Mouse (Mus musculus): Measurements from ENCODE around the gene Apoc4. TPM values are rescaled to one million over a fixed set of nuclear protein-coding genes. Genes with fewer than 3 reads are reported as not detected.

The Apoc4 gene
- polyA plus RNA-seq, 1 experiment from 2014 or later: not detected

DNA sequence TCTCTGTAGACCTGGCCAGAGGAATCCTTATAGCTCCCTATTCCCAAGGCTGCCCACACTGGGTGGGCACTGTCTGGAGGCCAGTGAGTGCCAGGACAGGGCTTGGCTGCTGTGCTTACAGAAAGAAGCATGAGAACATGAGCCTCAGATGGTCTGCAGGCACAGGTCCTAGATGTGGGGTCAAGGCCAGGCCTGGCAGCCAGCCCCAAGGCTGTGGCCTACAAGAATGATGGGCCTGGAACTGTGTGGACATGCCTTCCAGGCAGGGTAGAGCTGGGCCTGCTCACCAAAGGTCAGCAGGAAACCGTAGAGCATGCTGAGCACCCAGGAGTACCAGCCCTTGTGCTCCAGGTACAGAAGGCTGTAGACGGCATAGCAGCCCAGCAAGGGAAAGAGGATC, 46.7 kb downstream of the Apoc4 start:
- H3K4me3 ChIP-seq (ENCODE audit: low read depth, low read length): no peak overlapping the region
- H3K36me3 ChIP-seq (ENCODE audit: control insufficient read depth, insufficient read depth, low read length): peaks cover 35% of the 10 kb centered on the region
- WGBS: 91% methylated on average over 2 of the region's 2 CpGs
- no peak overlapping the region for H3K27ac ChIP-seq (replicated peaks; ENCODE audit: low read depth, low read length)
- no peak overlapping the region for H3K4me2 ChIP-seq (ENCODE audit: low read depth, severe bottlenecking)
- no peak overlapping the region for H3K9ac ChIP-seq (ENCODE audit: low read length)
- DNase-seq (ENCODE audit: low spot score) (no peak), ATAC-seq (ENCODE audit: insufficient number of reproducible peaks, low FRiP score, low TSS enrichment, low read depth) (no peak)
- no peaks in the 10 kb centered on the region for H3K27me3 ChIP-seq (ENCODE audit: control insufficient read depth, insufficient read depth, low read length)
- 0 out of 2 replicates have a peak, but pooled peaks cover 2% of the 10 kb centered on the region for H3K4me1 ChIP-seq (ENCODE audit: control insufficient read depth, insufficient read depth, low read length)
- no peaks in the 10 kb centered on the region for H3K9me3 ChIP-seq (ENCODE audit: control insufficient read depth, low read length)

DNA sequence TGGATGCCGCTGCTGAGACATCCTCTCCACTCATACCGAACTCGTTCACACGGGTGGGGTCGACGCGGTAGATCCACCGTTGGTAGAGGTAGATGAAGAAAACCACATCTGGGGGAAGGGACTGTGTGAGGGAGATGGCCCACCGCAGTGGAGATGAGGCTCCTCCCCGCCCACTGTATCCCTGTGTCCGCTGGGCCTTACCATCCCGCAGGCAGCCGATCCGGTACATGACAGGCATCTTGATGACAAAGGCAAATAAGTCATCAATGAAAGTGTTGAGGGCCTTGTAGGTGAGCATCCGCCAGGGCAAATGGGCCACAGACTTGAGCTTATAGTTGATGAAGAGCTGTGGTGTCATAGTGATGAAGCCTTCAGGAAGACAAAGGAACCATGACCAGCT, 47.4 kb downstream of the Apoc4 start:
- Histone ChIP-seq H3K27me3 (ENCODE audit: control insufficient read depth, insufficient read depth, low read length) (no peaks in the 10 kb centered on the region), H3K27ac (replicated peaks; ENCODE audit: low read depth, low read length) (no peak overlapping the region), H3K4me2 (ENCODE audit: low read depth, severe bottlenecking) (no peak overlapping the region), H3K4me1 (ENCODE audit: control insufficient read depth, insufficient read depth, low read length) (0 out of 2 replicates have a peak, but pooled peaks cover 2% of the 10 kb centered on the region), H3K36me3 (ENCODE audit: control insufficient read depth, insufficient read depth, low read length) (peaks cover 35% of the 10 kb centered on the region), H3K4me3 (ENCODE audit: low read depth, low read length) (no peak overlapping the region), H3K9ac (ENCODE audit: low read length) (no peak overlapping the region), H3K9me3 (ENCODE audit: control insufficient read depth, low read length) (no peaks in the 10 kb centered on the region)
- 90% methylated on average over 15 of the region's 15 CpGs for WGBS
- ATAC-seq (ENCODE audit: insufficient number of reproducible peaks, low FRiP score, low TSS enrichment, low read depth): no peak
- no peak for DNase-seq (ENCODE audit: low spot score)

DNA sequence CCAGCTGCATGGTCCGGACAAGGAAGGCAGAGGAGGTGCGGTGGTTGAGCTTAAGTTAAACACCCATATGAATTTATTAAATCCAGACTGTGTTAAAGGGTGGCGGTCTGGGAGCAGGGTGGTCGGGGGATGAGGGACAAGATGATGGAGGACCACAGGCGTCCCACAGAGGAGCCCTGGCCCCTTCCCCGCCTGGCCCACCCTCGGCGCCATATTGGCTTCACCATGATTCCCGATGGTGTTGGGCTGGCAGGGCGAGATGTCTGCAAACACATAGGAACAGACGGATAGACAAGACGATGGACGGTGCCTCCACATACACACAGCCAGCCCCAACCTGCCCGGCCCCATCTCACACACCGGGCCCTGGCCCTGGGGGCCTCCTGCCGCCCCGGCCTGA, 48.1 kb downstream of the Apoc4 start:
- H3K9ac ChIP-seq (ENCODE audit: low read length): no peak overlapping the region
- H3K4me3 ChIP-seq (ENCODE audit: low read depth, low read length): no peak overlapping the region
- 96% methylated on average over 17 of the region's 17 CpGs for WGBS
- H3K27me3 ChIP-seq (ENCODE audit: control insufficient read depth, insufficient read depth, low read length): no peaks in the 10 kb centered on the region
- 0 out of 2 replicates have a peak, but pooled peaks cover 2% of the 10 kb centered on the region for H3K4me1 ChIP-seq (ENCODE audit: control insufficient read depth, insufficient read depth, low read length)
- DNase-seq (ENCODE audit: low spot score) (no peak), ATAC-seq (ENCODE audit: insufficient number of reproducible peaks, low FRiP score, low TSS enrichment, low read depth) (no peak)
- peaks cover 29% of the 10 kb centered on the region for H3K36me3 ChIP-seq (ENCODE audit: control insufficient read depth, insufficient read depth, low read length)
- no peak overlapping the region for H3K27ac ChIP-seq (replicated peaks; ENCODE audit: low read depth, low read length)
- H3K4me2 ChIP-seq (ENCODE audit: low read depth, severe bottlenecking): no peak overlapping the region
- H3K9me3 ChIP-seq (ENCODE audit: control insufficient read depth, low read length): no peaks in the 10 kb centered on the region

DNA sequence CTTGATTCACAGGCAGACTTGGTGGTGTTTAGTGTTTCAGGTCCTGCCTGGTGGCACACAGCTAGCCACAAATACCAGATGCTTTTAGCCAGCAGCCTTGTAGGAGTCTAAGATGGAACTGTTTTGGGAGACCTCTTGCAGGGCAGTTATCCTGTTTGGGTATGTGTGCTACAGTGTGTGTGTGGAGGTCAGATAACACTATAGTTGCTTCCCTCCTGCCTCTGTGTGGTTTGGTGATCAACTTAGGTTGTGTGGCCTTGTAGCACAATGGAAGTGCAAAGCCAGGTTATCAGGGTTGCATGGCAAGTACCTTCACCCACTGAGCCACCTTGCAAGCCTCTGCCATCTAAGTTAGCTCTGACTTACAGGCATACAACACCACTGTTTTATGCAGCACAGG, 48.6 kb downstream of the Apoc4 start:
- peaks cover 29% of the 10 kb centered on the region for H3K36me3 ChIP-seq (ENCODE audit: control insufficient read depth, insufficient read depth, low read length)
- DNase-seq (ENCODE audit: low spot score): no peak
- H3K9me3 ChIP-seq (ENCODE audit: control insufficient read depth, low read length): no peaks in the 10 kb centered on the region
- no peak overlapping the region for H3K4me2 ChIP-seq (ENCODE audit: low read depth, severe bottlenecking)
- no peak for ATAC-seq (ENCODE audit: insufficient number of reproducible peaks, low FRiP score, low TSS enrichment, low read depth)
- H3K27ac ChIP-seq (replicated peaks; ENCODE audit: low read depth, low read length): no peak overlapping the region
- H3K27me3 ChIP-seq (ENCODE audit: control insufficient read depth, insufficient read depth, low read length): no peaks in the 10 kb centered on the region
- H3K4me3 ChIP-seq (ENCODE audit: low read depth, low read length): no peak overlapping the region
- 0 out of 2 replicates have a peak, but pooled peaks cover 2% of the 10 kb centered on the region for H3K4me1 ChIP-seq (ENCODE audit: control insufficient read depth, insufficient read depth, low read length)
- H3K9ac ChIP-seq (ENCODE audit: low read length): no peak overlapping the region

DNA sequence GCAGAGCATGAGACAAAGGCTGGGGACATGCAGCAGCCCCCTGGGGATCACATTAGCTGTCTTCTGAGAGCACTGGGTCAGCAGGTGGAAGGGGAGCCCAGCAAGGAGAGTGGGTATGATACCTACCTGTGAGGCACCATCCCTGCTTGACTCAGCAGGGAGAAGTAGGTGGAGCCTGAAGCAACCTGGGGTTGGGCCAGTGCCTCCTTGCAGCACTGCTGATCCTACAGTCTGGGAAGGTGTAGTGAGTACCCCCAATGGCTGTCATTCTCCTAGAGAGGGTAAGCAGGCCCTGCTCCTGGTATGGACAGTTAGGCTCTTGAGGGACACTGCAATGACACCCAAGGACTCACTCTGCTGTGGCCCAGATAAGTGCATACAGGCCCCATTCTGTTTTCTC, 49.0 kb downstream of the Apoc4 start:
- H3K9ac ChIP-seq (ENCODE audit: low read length): no peak overlapping the region
- H3K4me2 ChIP-seq (ENCODE audit: low read depth, severe bottlenecking): no peak overlapping the region
- H3K4me3 ChIP-seq (ENCODE audit: low read depth, low read length): no peak overlapping the region
- DNase-seq (ENCODE audit: low spot score) (no peak), ATAC-seq (ENCODE audit: insufficient number of reproducible peaks, low FRiP score, low TSS enrichment, low read depth) (no peak)
- H3K27ac ChIP-seq (replicated peaks; ENCODE audit: low read depth, low read length): no peak overlapping the region
- peaks cover 28% of the 10 kb centered on the region for H3K36me3 ChIP-seq (ENCODE audit: control insufficient read depth, insufficient read depth, low read length)
- H3K27me3 ChIP-seq (ENCODE audit: control insufficient read depth, insufficient read depth, low read length): no peaks in the 10 kb centered on the region
- H3K9me3 ChIP-seq (ENCODE audit: control insufficient read depth, low read length): no peaks in the 10 kb centered on the region
- H3K4me1 ChIP-seq (ENCODE audit: control insufficient read depth, insufficient read depth, low read length): 0 out of 2 replicates have a peak, but pooled peaks cover 2% of the 10 kb centered on the region

DNA sequence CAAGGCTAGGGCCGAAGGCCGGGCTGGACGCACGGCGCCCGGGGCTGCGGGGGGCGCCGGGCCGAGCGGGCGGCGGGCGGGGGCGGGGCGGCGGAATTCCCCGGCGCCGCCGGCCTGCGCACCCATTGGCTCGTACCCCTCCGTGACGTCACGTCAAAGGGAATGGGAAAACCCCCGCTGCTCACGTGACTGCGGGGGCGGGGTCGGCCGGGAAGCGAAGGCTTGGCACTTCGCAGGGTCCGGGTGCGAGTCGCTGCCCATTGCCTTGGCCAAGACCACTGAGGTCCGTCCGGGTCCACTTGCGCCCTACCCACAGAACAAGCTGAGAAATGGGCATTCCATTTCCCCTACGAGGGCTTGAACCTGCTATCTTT, 51.9 kb downstream of the Apoc4 start, which contains the start of gene Relb:
Gene Relb (minus strand): TSS at position 78 of the 374 bp plus-strand sequence.
- peak within 1 kb of the TSS; percentile 35 for H3K9ac ChIP-seq (ENCODE audit: low read length)
- ATAC-seq (ENCODE audit: insufficient number of reproducible peaks, low FRiP score, low TSS enrichment, low read depth): no peak; the same call in none of the 2 replicates
- peaks cover 9% of the 10 kb centered on the region; the same call in 1 of the 2 replicates for H3K36me3 ChIP-seq (ENCODE audit: control insufficient read depth, insufficient read depth, low read length)
- H3K4me3 ChIP-seq (ENCODE audit: low read depth, low read length): peak within 1 kb of the TSS; percentile 61
- DNase-seq (ENCODE audit: low spot score): peak; percentile 92
- H3K4me2 ChIP-seq (ENCODE audit: low read depth, severe bottlenecking): peak within 1 kb of the TSS; percentile 90
- under 1% methylated on average over 27 of the region's 41 CpGs for WGBS
- H3K9me3 ChIP-seq (ENCODE audit: control insufficient read depth, low read length): no peaks in the 10 kb centered on the region
- H3K27ac ChIP-seq (replicated peaks; ENCODE audit: low read depth, low read length): peak within 1 kb of the TSS; percentile 59; the same call in 1 of the 2 replicates
- no peaks in the 10 kb centered on the region for H3K27me3 ChIP-seq (ENCODE audit: control insufficient read depth, insufficient read depth, low read length)
- H3K4me1 ChIP-seq (ENCODE audit: control insufficient read depth, insufficient read depth, low read length): 0 out of 2 replicates have a peak, but pooled peaks cover 2% of the 10 kb centered on the region

DNA sequence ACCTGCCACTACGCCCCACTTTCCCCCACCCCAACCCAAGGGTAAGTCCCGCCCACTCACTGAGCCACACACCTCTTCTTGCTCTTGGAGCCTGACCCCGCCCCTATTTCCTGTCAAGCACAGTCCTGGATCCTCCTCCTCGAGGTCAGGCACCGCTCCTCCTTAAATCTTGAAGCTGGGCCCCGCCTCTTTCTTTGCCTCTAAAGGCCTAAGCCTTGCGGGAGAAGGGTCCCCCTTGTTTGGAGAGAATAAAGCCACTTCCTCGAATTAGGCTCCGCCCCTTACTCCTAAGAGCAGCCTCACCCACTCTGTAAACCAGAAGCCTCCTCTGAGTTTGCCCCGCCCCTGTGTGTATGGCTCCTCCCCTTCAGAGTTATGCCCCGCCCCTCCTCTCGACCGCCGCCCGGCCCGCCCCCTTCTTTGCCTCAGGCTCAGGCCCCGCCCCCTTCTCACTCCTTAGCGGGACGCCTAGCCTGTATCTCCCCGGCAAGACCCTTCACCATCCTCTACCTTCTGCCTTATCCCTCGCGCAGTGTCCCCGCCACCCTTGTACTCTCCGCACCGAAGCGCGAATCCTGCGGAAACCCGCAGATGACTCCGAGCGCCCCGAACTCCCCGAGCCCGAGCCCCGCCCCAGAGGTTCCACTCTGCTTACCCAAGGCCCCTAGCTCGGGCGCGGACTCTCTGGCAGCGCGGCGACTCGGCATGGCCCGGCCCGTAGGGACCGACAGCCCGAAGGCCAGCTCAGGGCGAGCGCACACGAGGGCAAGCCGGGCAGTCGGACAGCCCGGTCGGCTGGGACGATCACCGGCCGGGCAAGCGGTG, 52.5 kb downstream of the Apoc4 start:
- peak; percentile 90 for ATAC-seq (ENCODE audit: insufficient number of reproducible peaks, low FRiP score, low TSS enrichment, low read depth)
- H3K27me3 ChIP-seq (ENCODE audit: control insufficient read depth, insufficient read depth, low read length): no peaks in the 10 kb centered on the region
- H3K4me2 ChIP-seq (ENCODE audit: low read depth, severe bottlenecking): peak overlapping the region; percentile 90
- no peaks in the 10 kb centered on the region for H3K9me3 ChIP-seq (ENCODE audit: control insufficient read depth, low read length)
- peak; percentile 92 for DNase-seq (ENCODE audit: low spot score)
- 0 out of 2 replicates have a peak, but pooled peaks cover 2% of the 10 kb centered on the region for H3K4me1 ChIP-seq (ENCODE audit: control insufficient read depth, insufficient read depth, low read length)
- peak overlapping the region; percentile 61 for H3K4me3 ChIP-seq (ENCODE audit: low read depth, low read length)
- 2% methylated on average over 56 of the region's 57 CpGs for WGBS
- peak overlapping the region; percentile 35 for H3K9ac ChIP-seq (ENCODE audit: low read length)
- H3K36me3 ChIP-seq (ENCODE audit: control insufficient read depth, insufficient read depth, low read length): peaks cover 7% of the 10 kb centered on the region; the same call in 1 of the 2 replicates
- peak overlapping the region; percentile 59; the same call in 1 of the 2 replicates for H3K27ac ChIP-seq (replicated peaks; ENCODE audit: low read depth, low read length)

DNA sequence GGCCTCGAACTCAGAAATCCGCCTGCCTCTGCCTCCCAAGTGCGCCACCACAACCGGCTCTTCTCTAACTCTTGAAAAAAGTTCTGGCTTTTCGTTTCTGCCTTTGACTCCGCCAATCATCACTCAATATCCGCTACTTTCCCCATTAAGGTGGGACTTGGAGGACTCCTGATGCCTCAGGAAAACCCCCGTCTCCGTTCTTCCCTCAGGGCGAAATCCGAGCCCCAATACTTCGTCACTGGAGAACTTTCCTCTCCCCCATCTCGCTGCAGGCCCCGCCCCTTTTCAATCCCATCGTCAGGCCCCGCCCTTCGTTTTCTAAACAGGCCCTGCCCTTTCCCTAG, 53.1 kb downstream of the Apoc4 start:
- peak overlapping the region; percentile 90 for H3K4me2 ChIP-seq (ENCODE audit: low read depth, severe bottlenecking)
- H3K9ac ChIP-seq (ENCODE audit: low read length): 0 out of 2 replicates have a peak overlapping the region, but pooled peaks have one; percentile 17
- H3K36me3 ChIP-seq (ENCODE audit: control insufficient read depth, insufficient read depth, low read length): peaks cover 7% of the 10 kb centered on the region; the same call in 1 of the 2 replicates
- peak; percentile 86 for DNase-seq (ENCODE audit: low spot score)
- H3K4me1 ChIP-seq (ENCODE audit: control insufficient read depth, insufficient read depth, low read length): 0 out of 2 replicates have a peak, but pooled peaks cover 2% of the 10 kb centered on the region
- ATAC-seq (ENCODE audit: insufficient number of reproducible peaks, low FRiP score, low TSS enrichment, low read depth): peak; percentile 2; the same call in 1 of the 2 replicates
- peak overlapping the region; percentile 61 for H3K4me3 ChIP-seq (ENCODE audit: low read depth, low read length)
- 14% methylated on average over 17 of the region's 17 CpGs for WGBS
- 0 out of 2 replicates have a peak overlapping the region, but pooled peaks have one; percentile 14 for H3K27ac ChIP-seq (replicated peaks; ENCODE audit: low read depth, low read length)
- no peaks in the 10 kb centered on the region for H3K27me3 ChIP-seq (ENCODE audit: control insufficient read depth, insufficient read depth, low read length)
- H3K9me3 ChIP-seq (ENCODE audit: control insufficient read depth, low read length): no peaks in the 10 kb centered on the region

All from limb, embryonic 11.5 days (tissue).